Mouse (Mus musculus): ENCODE measurements around the gene Sgcd. TPM values are rescaled to one million over a fixed set of nuclear protein-coding genes. Genes with fewer than 3 reads are reported as not detected.
A peak's percentile ranks its signal among the peaks of the same experiment; 100 is the strongest.
"Not testable (repeated sequence)": the region's sequence is repeated elsewhere in the genome, so short reads cannot be mapped to it uniquely, and the experiment has no call there.

Sgcd gene
- polyA plus RNA-seq, 1 experiment from 2014 or later, result 4.0 TPM

GRCm38 (mm10) chr11:47399607-47400006, 589.2 kb downstream of the Sgcd start:
- no peak for ATAC-seq (ENCODE audit: low FRiP score)
- no peak overlapping the region for H3K4me2 ChIP-seq
- no peaks in the 10 kb centered on the region for H3K36me3 ChIP-seq
- H3K4me1 ChIP-seq (replicated peaks), result 0 out of 2 replicates have a peak, but pooled peaks cover 4% of the 10 kb centered on the region
- no peak overlapping the region for H3K27ac ChIP-seq
- H3K9ac ChIP-seq, result no peak overlapping the region
- WGBS, result 6% methylated on average over 3 of the region's 3 CpGs
- no peaks in the 10 kb centered on the region for H3K9me3 ChIP-seq
- H3K4me3 ChIP-seq, result no peak overlapping the region
- H3K27me3 ChIP-seq, result no peaks in the 10 kb centered on the region

- H3K4me3 ChIP-seq; H3K4me2 ChIP-seq; H3K9me3 ChIP-seq; H3K27me3 ChIP-seq; H3K4me1 ChIP-seq (replicated peaks); H3K9ac ChIP-seq; H3K36me3 ChIP-seq; ATAC-seq (ENCODE audit: low FRiP score); H3K27ac ChIP-seq: not testable (repeated sequence)
- WGBS, result 65% methylated on average over 2 of the region's 2 CpGs
These were observed 598.0 kb downstream of the Sgcd start for GRCm38 (mm10) chr11:47390798-47391197.

GRCm38 (mm10) chr11:47389327-47389726, 599.4 kb downstream of the Sgcd start:
- peaks cover 5% of the 10 kb centered on the region; the same call in 1 of the 2 replicates for H3K9me3 ChIP-seq
- H3K27ac ChIP-seq, result no peak overlapping the region
- no peak overlapping the region for H3K4me3 ChIP-seq
- H3K4me1 ChIP-seq (replicated peaks), result no peaks in the 10 kb centered on the region
- no peak overlapping the region for H3K4me2 ChIP-seq
- no peak for ATAC-seq (ENCODE audit: low FRiP score)
- no peak overlapping the region for H3K9ac ChIP-seq
- no peaks in the 10 kb centered on the region for H3K36me3 ChIP-seq
- H3K27me3 ChIP-seq, result no peaks in the 10 kb centered on the region

- no peak for ATAC-seq (ENCODE audit: low FRiP score)
- Histone ChIP-seq H3K9me3 (0 out of 2 replicates have a peak, but pooled peaks cover under 1% of the 10 kb centered on the region), H3K27me3 (no peaks in the 10 kb centered on the region), H3K4me3 (no peak overlapping the region), H3K36me3 (no peaks in the 10 kb centered on the region), H3K4me1 (replicated peaks) (no peaks in the 10 kb centered on the region), H3K4me2 (no peak overlapping the region), H3K27ac (no peak overlapping the region), H3K9ac (no peak overlapping the region)
- 88% methylated on average over 3 of the region's 3 CpGs for WGBS
These were observed 601.0 kb downstream of the Sgcd start for GRCm38 (mm10) chr11:47387726-47388125.

GRCm38 (mm10) chr11:47386136-47386535, 602.6 kb downstream of the Sgcd start:
- ATAC-seq (ENCODE audit: low FRiP score), result no peak
- H3K9ac ChIP-seq, result no peak overlapping the region
- no peaks in the 10 kb centered on the region for H3K4me1 ChIP-seq (replicated peaks)

DNA sequence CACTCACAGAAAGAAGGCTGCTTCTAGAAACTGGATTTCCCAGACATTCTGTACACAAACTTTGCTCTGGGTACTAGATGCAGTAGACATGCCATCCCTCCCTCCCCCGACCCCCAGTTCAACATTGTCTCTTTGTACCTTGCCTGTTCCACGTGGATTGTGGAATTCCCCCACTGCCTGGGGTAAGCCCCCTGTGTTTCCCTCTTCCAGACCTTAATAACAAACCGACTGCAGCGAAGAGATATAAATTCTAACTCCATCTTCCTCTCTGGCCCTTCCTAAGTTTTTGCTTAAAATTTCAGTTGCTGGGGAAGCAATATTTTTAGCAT, 609.2 kb downstream of the Sgcd start:
- Histone ChIP-seq H3K27me3 (0 out of 2 replicates have a peak, but pooled peaks cover 5% of the 10 kb centered on the region), H3K4me1 (replicated peaks) (peaks cover 13% of the 10 kb centered on the region), H3K9ac (0 out of 2 replicates have a peak overlapping the region, but pooled peaks have one; percentile 67), H3K27ac (0 out of 2 replicates have a peak overlapping the region, but pooled peaks have one; percentile 13), H3K4me3 (peak overlapping the region; percentile 34), H3K9me3 (no peaks in the 10 kb centered on the region), H3K36me3 (no peaks in the 10 kb centered on the region), H3K4me2 (peak overlapping the region; percentile 56)
- ATAC-seq (ENCODE audit: low FRiP score), result 0 out of 2 replicates have a peak, but pooled peaks have one; percentile 3
- WGBS, result 51% methylated on average over 4 of the region's 4 CpGs

More at GRCm38 (mm10) chr11:47386136-47386535, 602.6 kb downstream of the Sgcd start:
- Histone ChIP-seq H3K4me3 (no peak overlapping the region), H3K27ac (no peak overlapping the region), H3K9me3 (no peaks in the 10 kb centered on the region), H3K4me2 (no peak overlapping the region), H3K36me3 (no peaks in the 10 kb centered on the region), H3K27me3 (no peaks in the 10 kb centered on the region)

DNA sequence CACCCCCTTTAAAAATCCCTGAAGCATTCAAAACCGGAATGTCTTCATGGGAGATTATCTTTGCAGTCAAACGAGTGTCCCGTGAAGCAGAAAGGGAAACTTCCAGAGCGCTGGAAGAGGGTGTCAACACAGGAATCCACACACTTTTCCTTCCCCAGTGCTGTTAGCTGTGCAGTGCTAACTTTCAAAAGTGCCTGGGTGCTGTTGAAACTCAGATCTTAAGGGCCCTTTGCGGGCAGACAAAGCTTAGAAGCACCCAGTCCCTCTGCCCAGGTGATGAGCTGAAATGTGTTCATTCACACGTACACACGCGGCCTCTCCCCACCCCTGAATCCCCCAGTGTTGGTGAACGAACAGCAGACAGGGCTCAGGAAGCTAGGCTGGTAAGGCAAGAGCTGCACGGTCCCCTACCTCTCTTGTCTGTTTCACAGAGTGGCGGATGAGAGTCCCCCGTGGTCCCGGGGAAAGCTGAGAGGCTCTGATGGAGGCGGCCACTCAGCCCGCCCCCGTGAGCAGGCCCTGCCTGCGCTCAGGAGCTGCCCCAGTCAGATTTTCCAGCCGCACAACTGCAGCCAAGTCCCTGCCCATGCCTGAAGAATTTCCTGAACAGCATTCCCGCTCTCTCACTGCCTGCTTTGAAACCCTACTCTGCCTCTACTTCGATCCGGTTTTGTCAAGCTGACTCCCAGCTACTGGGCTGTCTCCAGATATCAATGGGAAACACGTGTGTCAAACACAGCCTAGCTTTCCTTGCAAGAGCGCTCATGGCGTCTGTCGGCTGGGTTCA, 609.7 kb downstream of the Sgcd start:
- Histone ChIP-seq H3K9me3 (no peaks in the 10 kb centered on the region), H3K27ac (peak overlapping the region; percentile 13; the same call in 1 of the 2 replicates), H3K4me2 (peak overlapping the region; percentile 56), H3K4me3 (peak overlapping the region; percentile 34), H3K36me3 (no peaks in the 10 kb centered on the region), H3K4me1 (replicated peaks) (peaks cover 13% of the 10 kb centered on the region), H3K9ac (peak overlapping the region; percentile 67), H3K27me3 (0 out of 2 replicates have a peak, but pooled peaks cover 5% of the 10 kb centered on the region)
- WGBS, result 18% methylated on average over 25 of the region's 25 CpGs
- peak; percentile 85 for ATAC-seq (ENCODE audit: low FRiP score)

- 78% methylated on average over 6 of the region's 6 CpGs for WGBS
- no peak for ATAC-seq (ENCODE audit: low FRiP score)
- H3K4me2 ChIP-seq, result no peak overlapping the region
These were observed 611.3 kb downstream of the Sgcd start for GRCm38 (mm10) chr11:47377421-47377820.

GRCm38 (mm10) chr11:47376915-47377314, 611.9 kb downstream of the Sgcd start:
- Histone ChIP-seq H3K9ac (no peak overlapping the region), H3K9me3 (no peaks in the 10 kb centered on the region), H3K36me3 (no peaks in the 10 kb centered on the region), H3K27me3 (0 out of 2 replicates have a peak, but pooled peaks cover 5% of the 10 kb centered on the region), H3K4me2 (no peak overlapping the region), H3K4me3 (no peak overlapping the region), H3K4me1 (replicated peaks) (peaks cover 13% of the 10 kb centered on the region), H3K27ac (no peak overlapping the region)
- WGBS, result 78% methylated on average over 1 of the region's 1 CpGs
- ATAC-seq (ENCODE audit: low FRiP score), result no peak

More at GRCm38 (mm10) chr11:47377421-47377820, 611.3 kb downstream of the Sgcd start:
- H3K27ac ChIP-seq, result no peak overlapping the region
- peaks cover 13% of the 10 kb centered on the region for H3K4me1 ChIP-seq (replicated peaks)
- H3K27me3 ChIP-seq, result 0 out of 2 replicates have a peak, but pooled peaks cover 5% of the 10 kb centered on the region
- H3K36me3 ChIP-seq, result no peaks in the 10 kb centered on the region
- H3K9me3 ChIP-seq, result no peaks in the 10 kb centered on the region
- no peak overlapping the region for H3K9ac ChIP-seq
- no peak overlapping the region for H3K4me3 ChIP-seq

DNA sequence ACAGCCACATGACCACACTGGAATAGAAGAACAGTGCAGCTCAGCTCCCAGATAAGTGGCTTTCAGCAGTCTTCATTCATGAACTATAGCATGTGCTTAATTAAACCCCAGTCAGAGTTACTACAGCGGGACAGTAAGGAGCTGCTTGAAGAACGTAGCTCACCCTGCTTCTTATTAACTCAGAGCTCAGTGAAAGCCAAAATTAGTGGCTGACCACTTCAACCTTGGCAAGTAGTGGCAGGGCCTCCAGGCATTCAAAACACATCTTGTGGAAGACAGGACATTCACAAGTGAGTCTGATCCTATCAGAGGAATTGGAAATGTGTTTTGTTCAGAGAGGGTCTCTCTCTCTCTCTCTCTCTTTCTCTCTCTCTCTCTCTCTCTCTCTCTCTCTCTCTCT, 617.2 kb downstream of the Sgcd start:
- no peaks in the 10 kb centered on the region for H3K9me3 ChIP-seq
- H3K4me1 ChIP-seq (replicated peaks), result no peaks in the 10 kb centered on the region
- H3K27ac ChIP-seq, result no peak overlapping the region
- no peak for ATAC-seq (ENCODE audit: low FRiP score)
- H3K27me3 ChIP-seq, result no peaks in the 10 kb centered on the region
- no peak overlapping the region for H3K4me3 ChIP-seq
- H3K9ac ChIP-seq, result no peak overlapping the region
- H3K36me3 ChIP-seq, result no peaks in the 10 kb centered on the region
- H3K4me2 ChIP-seq, result no peak overlapping the region
- 77% methylated on average over 2 of the region's 2 CpGs for WGBS

GRCm38 (mm10) chr11:47351585-47351984, 637.2 kb downstream of the Sgcd start:
- no peaks in the 10 kb centered on the region for H3K27me3 ChIP-seq
- no peak overlapping the region for H3K27ac ChIP-seq
- H3K4me2 ChIP-seq, result no peak overlapping the region
- no peak overlapping the region for H3K9ac ChIP-seq
- no peaks in the 10 kb centered on the region for H3K9me3 ChIP-seq
- H3K4me3 ChIP-seq, result no peak overlapping the region
- 82% methylated on average over 2 of the region's 2 CpGs for WGBS
- no peaks in the 10 kb centered on the region for H3K36me3 ChIP-seq
- no peaks in the 10 kb centered on the region for H3K4me1 ChIP-seq (replicated peaks)
- no peak for ATAC-seq (ENCODE audit: low FRiP score)

DNA sequence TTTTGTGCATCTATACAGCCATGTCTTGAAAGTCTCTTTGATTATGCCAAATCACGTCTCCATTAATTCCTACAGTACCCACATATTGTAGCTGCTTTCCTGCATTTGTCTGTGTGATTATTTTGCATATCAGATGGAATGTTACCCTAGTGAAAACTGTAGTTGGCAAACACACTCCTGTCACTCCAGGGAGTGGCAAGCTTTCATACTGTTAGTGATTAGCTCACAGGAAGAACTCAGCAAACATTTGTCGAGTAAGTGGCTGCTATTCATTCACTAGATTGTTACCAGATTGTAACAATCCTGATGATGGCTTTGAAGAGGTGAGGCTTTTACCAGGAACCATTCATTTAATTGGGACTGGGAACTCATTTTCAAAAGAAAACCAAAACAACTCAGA, 645.3 kb downstream of the Sgcd start:
- no peak overlapping the region for H3K4me2 ChIP-seq
- no peak overlapping the region for H3K27ac ChIP-seq
- no peak overlapping the region for H3K4me3 ChIP-seq
- no peaks in the 10 kb centered on the region for H3K36me3 ChIP-seq
- no peak for ATAC-seq (ENCODE audit: low FRiP score)
- WGBS, result 53% methylated on average over 2 of the region's 2 CpGs
- H3K9me3 ChIP-seq, result no peaks in the 10 kb centered on the region
- H3K9ac ChIP-seq, result no peak overlapping the region
- H3K27me3 ChIP-seq, result no peaks in the 10 kb centered on the region
- H3K4me1 ChIP-seq (replicated peaks), result 0 out of 2 replicates have a peak, but pooled peaks cover 3% of the 10 kb centered on the region

- no peak overlapping the region for H3K4me3 ChIP-seq
- ATAC-seq (ENCODE audit: low FRiP score), result no peak
- H3K27me3 ChIP-seq, result no peaks in the 10 kb centered on the region
- no peaks in the 10 kb centered on the region for H3K36me3 ChIP-seq
- H3K4me1 ChIP-seq (replicated peaks), result no peaks in the 10 kb centered on the region
- H3K4me2 ChIP-seq, result no peak overlapping the region
- WGBS, result 92% methylated on average over 2 of the region's 2 CpGs
- H3K9me3 ChIP-seq, result no peaks in the 10 kb centered on the region
- no peak overlapping the region for H3K9ac ChIP-seq
- no peak overlapping the region for H3K27ac ChIP-seq
These were observed 655.1 kb downstream of the Sgcd start for GRCm38 (mm10) chr11:47333702-47334101.

Data from hindbrain, embryonic 13.5 days (tissue).